Mouse (Mus musculus): ENCODE measurements around the gene Zan. TPM values are rescaled to one million over a fixed set of nuclear protein-coding genes. Genes with fewer than 3 reads are reported as not detected.
"Not testable (repeated sequence)": the region's sequence is repeated elsewhere in the genome, so short reads cannot be mapped to it uniquely, and the experiment has no call there.

Gene Zan
- polyA plus RNA-seq, 1 experiment from 2014 or later, result 0.11 TPM

GRCm38 (mm10) chr5:137455866-137456591, 20.8 kb downstream of the Zan start:
- Histone ChIP-seq H3K4me3 (ENCODE audit: low read depth, low read length) (no peak overlapping the region), H3K27me3 (ENCODE audit: control insufficient read depth, insufficient read depth, low read length) (no peaks in the 10 kb centered on the region), H3K36me3 (ENCODE audit: control insufficient read depth, insufficient read depth, low read length) (no peaks in the 10 kb centered on the region), H3K4me1 (replicated peaks; ENCODE audit: control insufficient read depth, insufficient read depth, low read length) (no peaks in the 10 kb centered on the region), H3K9ac (ENCODE audit: low read length) (no peak overlapping the region), H3K9me3 (ENCODE audit: control insufficient read depth, low read length) (no peaks in the 10 kb centered on the region), H3K4me2 (ENCODE audit: low read depth, low read length, severe bottlenecking) (no peak overlapping the region), H3K27ac (ENCODE audit: low read depth, low read length) (no peak overlapping the region)
- WGBS, result 78% methylated on average over 7 of the region's 7 CpGs
- DNase-seq (ENCODE audit: low spot score) (no peak), ATAC-seq (replicated peaks; ENCODE audit: low FRiP score) (no peak)

- H3K4me1 ChIP-seq (replicated peaks; ENCODE audit: control insufficient read depth, insufficient read depth, low read length), result no peaks in the 10 kb centered on the region
- H3K9me3 ChIP-seq (ENCODE audit: control insufficient read depth, low read length), result no peaks in the 10 kb centered on the region
- DNase-seq (ENCODE audit: low spot score) (no peak), ATAC-seq (replicated peaks; ENCODE audit: low FRiP score) (no peak)
- no peak overlapping the region for H3K4me2 ChIP-seq (ENCODE audit: low read depth, low read length, severe bottlenecking)
- no peak overlapping the region for H3K27ac ChIP-seq (ENCODE audit: low read depth, low read length)
- no peaks in the 10 kb centered on the region for H3K36me3 ChIP-seq (ENCODE audit: control insufficient read depth, insufficient read depth, low read length)
- no peak overlapping the region for H3K9ac ChIP-seq (ENCODE audit: low read length)
- no peak overlapping the region for H3K4me3 ChIP-seq (ENCODE audit: low read depth, low read length)
- no peaks in the 10 kb centered on the region for H3K27me3 ChIP-seq (ENCODE audit: control insufficient read depth, insufficient read depth, low read length)
- 85% methylated on average over 6 of the region's 6 CpGs for WGBS
Measured at GRCm38 (mm10) chr5:137455206-137455605, 21.7 kb downstream of the Zan start.

GRCm38 (mm10) chr5:137445536-137445935, 31.3 kb downstream of the Zan start:
- no peak for DNase-seq (ENCODE audit: low spot score)
- no peaks in the 10 kb centered on the region for H3K9me3 ChIP-seq (ENCODE audit: control insufficient read depth, low read length)

GRCm38 (mm10) chr5:137440216-137440855, 36.5 kb downstream of the Zan start:
- Histone ChIP-seq H3K9ac (ENCODE audit: low read length) (no peak overlapping the region), H3K36me3 (ENCODE audit: control insufficient read depth, insufficient read depth, low read length) (no peaks in the 10 kb centered on the region), H3K4me1 (replicated peaks; ENCODE audit: control insufficient read depth, insufficient read depth, low read length) (no peaks in the 10 kb centered on the region), H3K4me2 (ENCODE audit: low read depth, low read length, severe bottlenecking) (no peak overlapping the region), H3K27me3 (ENCODE audit: control insufficient read depth, insufficient read depth, low read length) (no peaks in the 10 kb centered on the region), H3K9me3 (ENCODE audit: control insufficient read depth, low read length) (no peaks in the 10 kb centered on the region), H3K27ac (ENCODE audit: low read depth, low read length) (no peak overlapping the region), H3K4me3 (ENCODE audit: low read depth, low read length) (no peak overlapping the region)
- ATAC-seq (replicated peaks; ENCODE audit: low FRiP score) (no peak), DNase-seq (ENCODE audit: low spot score) (no peak)
- 88% methylated on average over 11 of the region's 11 CpGs for WGBS

More at GRCm38 (mm10) chr5:137445536-137445935, 31.3 kb downstream of the Zan start:
- Histone ChIP-seq H3K4me1 (replicated peaks; ENCODE audit: control insufficient read depth, insufficient read depth, low read length) (no peaks in the 10 kb centered on the region), H3K4me2 (ENCODE audit: low read depth, low read length, severe bottlenecking) (no peak overlapping the region), H3K36me3 (ENCODE audit: control insufficient read depth, insufficient read depth, low read length) (no peaks in the 10 kb centered on the region), H3K9ac (ENCODE audit: low read length) (no peak overlapping the region), H3K4me3 (ENCODE audit: low read depth, low read length) (no peak overlapping the region), H3K27me3 (ENCODE audit: control insufficient read depth, insufficient read depth, low read length) (no peaks in the 10 kb centered on the region), H3K27ac (ENCODE audit: low read depth, low read length) (no peak overlapping the region)
- no peak for ATAC-seq (replicated peaks; ENCODE audit: low FRiP score)

- no peak overlapping the region for H3K9ac ChIP-seq (ENCODE audit: low read length)
- 63% methylated on average over 6 of the region's 6 CpGs for WGBS
- no peak overlapping the region for H3K27ac ChIP-seq (ENCODE audit: low read depth, low read length)
- ATAC-seq (replicated peaks; ENCODE audit: low FRiP score), result no peak
- no peaks in the 10 kb centered on the region for H3K9me3 ChIP-seq (ENCODE audit: control insufficient read depth, low read length)
- H3K36me3 ChIP-seq (ENCODE audit: control insufficient read depth, insufficient read depth, low read length), result no peaks in the 10 kb centered on the region
- no peak overlapping the region for H3K4me3 ChIP-seq (ENCODE audit: low read depth, low read length)
- H3K4me1 ChIP-seq (replicated peaks; ENCODE audit: control insufficient read depth, insufficient read depth, low read length), result no peaks in the 10 kb centered on the region; the same call in 1 of the 2 replicates
- H3K4me2 ChIP-seq (ENCODE audit: low read depth, low read length, severe bottlenecking), result no peak overlapping the region
- no peaks in the 10 kb centered on the region for H3K27me3 ChIP-seq (ENCODE audit: control insufficient read depth, insufficient read depth, low read length)
- DNase-seq (ENCODE audit: low spot score), result no peak
Measured at GRCm38 (mm10) chr5:137433889-137434288, 43.0 kb downstream of the Zan start.

- 91% methylated on average over 4 of the region's 4 CpGs for WGBS
- H3K4me2 ChIP-seq (ENCODE audit: low read depth, low read length, severe bottlenecking); ATAC-seq (replicated peaks; ENCODE audit: low FRiP score); H3K4me1 ChIP-seq (replicated peaks; ENCODE audit: control insufficient read depth, insufficient read depth, low read length); H3K27me3 ChIP-seq (ENCODE audit: control insufficient read depth, insufficient read depth, low read length); H3K36me3 ChIP-seq (ENCODE audit: control insufficient read depth, insufficient read depth, low read length); H3K27ac ChIP-seq (ENCODE audit: low read depth, low read length); H3K9ac ChIP-seq (ENCODE audit: low read length); H3K4me3 ChIP-seq (ENCODE audit: low read depth, low read length); H3K9me3 ChIP-seq (ENCODE audit: control insufficient read depth, low read length); DNase-seq (ENCODE audit: low spot score): not testable (repeated sequence)
Measured at GRCm38 (mm10) chr5:137430402-137430801, 46.5 kb downstream of the Zan start.

- Histone ChIP-seq H3K36me3 (ENCODE audit: control insufficient read depth, insufficient read depth, low read length) (no peaks in the 10 kb centered on the region), H3K4me3 (ENCODE audit: low read depth, low read length) (no peak overlapping the region), H3K27ac (ENCODE audit: low read depth, low read length) (no peak overlapping the region), H3K9ac (ENCODE audit: low read length) (no peak overlapping the region), H3K4me2 (ENCODE audit: low read depth, low read length, severe bottlenecking) (no peak overlapping the region), H3K27me3 (ENCODE audit: control insufficient read depth, insufficient read depth, low read length) (no peaks in the 10 kb centered on the region), H3K4me1 (replicated peaks; ENCODE audit: control insufficient read depth, insufficient read depth, low read length) (no peaks in the 10 kb centered on the region), H3K9me3 (ENCODE audit: control insufficient read depth, low read length) (no peaks in the 10 kb centered on the region)
- DNase-seq (ENCODE audit: low spot score) (no peak), ATAC-seq (replicated peaks; ENCODE audit: low FRiP score) (no peak)
- WGBS, result 69% methylated on average over 6 of the region's 6 CpGs
Measured at GRCm38 (mm10) chr5:137425648-137426047, 51.2 kb downstream of the Zan start.

GRCm38 (mm10) chr5:137419841-137420240, 57.0 kb downstream of the Zan start:
- Histone ChIP-seq H3K4me2 (ENCODE audit: low read depth, low read length, severe bottlenecking) (no peak overlapping the region), H3K27me3 (ENCODE audit: control insufficient read depth, insufficient read depth, low read length) (no peaks in the 10 kb centered on the region), H3K9ac (ENCODE audit: low read length) (no peak overlapping the region), H3K27ac (ENCODE audit: low read depth, low read length) (no peak overlapping the region), H3K9me3 (ENCODE audit: control insufficient read depth, low read length) (no peaks in the 10 kb centered on the region), H3K4me3 (ENCODE audit: low read depth, low read length) (no peak overlapping the region), H3K4me1 (replicated peaks; ENCODE audit: control insufficient read depth, insufficient read depth, low read length) (no peaks in the 10 kb centered on the region), H3K36me3 (ENCODE audit: control insufficient read depth, insufficient read depth, low read length) (no peaks in the 10 kb centered on the region)
- no peak for ATAC-seq (replicated peaks; ENCODE audit: low FRiP score)
- 85% methylated on average over 4 of the region's 4 CpGs for WGBS
- DNase-seq (ENCODE audit: low spot score), result no peak

GRCm38 (mm10) chr5:137419105-137419504, 57.8 kb downstream of the Zan start:
- Histone ChIP-seq H3K9ac (ENCODE audit: low read length) (no peak overlapping the region), H3K4me2 (ENCODE audit: low read depth, low read length, severe bottlenecking) (no peak overlapping the region), H3K4me1 (replicated peaks; ENCODE audit: control insufficient read depth, insufficient read depth, low read length) (no peaks in the 10 kb centered on the region), H3K36me3 (ENCODE audit: control insufficient read depth, insufficient read depth, low read length) (no peaks in the 10 kb centered on the region), H3K9me3 (ENCODE audit: control insufficient read depth, low read length) (no peaks in the 10 kb centered on the region), H3K4me3 (ENCODE audit: low read depth, low read length) (no peak overlapping the region), H3K27ac (ENCODE audit: low read depth, low read length) (no peak overlapping the region), H3K27me3 (ENCODE audit: control insufficient read depth, insufficient read depth, low read length) (no peaks in the 10 kb centered on the region)
- WGBS, result 78% methylated on average over 9 of the region's 9 CpGs
- no peak for DNase-seq (ENCODE audit: low spot score)
- no peak for ATAC-seq (replicated peaks; ENCODE audit: low FRiP score)

Measured in forebrain, embryonic 11.5 days (tissue).